Mouse (Mus musculus): Measurements from ENCODE around the gene Pcmtd2.
"Not testable (repeated sequence)": the region's sequence is repeated elsewhere in the genome, so short reads cannot be mapped to it uniquely, and the experiment has no call there.

Pcmtd2 gene

GRCm38 (mm10) chr2:181837372-181838292 is at the start of gene Pcmtd2:
Pcmtd2 (plus strand) TSS chr2:181837854.
- DNase-seq (ENCODE audit: low read depth, low spot score), result peak; percentile 89

GRCm38 (mm10) chr2:181789396-181789795 is 48.3 kb upstream of the Pcmtd2 start:
- no peak for DNase-seq (ENCODE audit: low read depth, low spot score)

- not testable (repeated sequence) for DNase-seq (ENCODE audit: low read depth, low spot score)
Observed at GRCm38 (mm10) chr2:181793186-181793585, 44.5 kb upstream of the Pcmtd2 start.

- DNase-seq (ENCODE audit: low read depth, low spot score), result no peak
Observed at GRCm38 (mm10) chr2:181795641-181796130, 42.0 kb upstream of the Pcmtd2 start.

GRCm38 (mm10) chr2:181797672-181798071 is 40.0 kb upstream of the Pcmtd2 start:
- DNase-seq (ENCODE audit: low read depth, low spot score), result no peak

GRCm38 (mm10) chr2:181829032-181829650 is 8.5 kb upstream of the Pcmtd2 start:
- no peak for DNase-seq (ENCODE audit: low read depth, low spot score)

- DNase-seq (ENCODE audit: low read depth, low spot score), result no peak
Observed at GRCm38 (mm10) chr2:181832745-181833144, 4.9 kb upstream of the Pcmtd2 start.

- no peak for DNase-seq (ENCODE audit: low read depth, low spot score)
Observed at GRCm38 (mm10) chr2:181838293-181838680, 633 bp downstream of the Pcmtd2 start.

GRCm38 (mm10) chr2:181845709-181846394 is 8.2 kb downstream of the Pcmtd2 start:
- DNase-seq (ENCODE audit: low read depth, low spot score), result no peak

- peak; percentile 98 for DNase-seq (ENCODE audit: low read depth, low spot score)
Observed at GRCm38 (mm10) chr2:181863791-181864535, 26.3 kb downstream of the Pcmtd2 start, which contains the start of gene Polr3k. Polr3k (plus strand) TSS chr2:181864337.

GRCm38 (mm10) chr2:181864536-181864860 is 26.8 kb downstream of the Pcmtd2 start:
- DNase-seq (ENCODE audit: low read depth, low spot score), result no peak

- DNase-seq (ENCODE audit: low read depth, low spot score), result peak; percentile 58
Observed at GRCm38 (mm10) chr2:181866931-181867330, 29.3 kb downstream of the Pcmtd2 start.

GRCm38 (mm10) chr2:181871039-181871438 is 33.4 kb downstream of the Pcmtd2 start:
- no peak for DNase-seq (ENCODE audit: low read depth, low spot score)

GRCm38 (mm10) chr2:181878903-181879302 is 41.2 kb downstream of the Pcmtd2 start:
- no peak for DNase-seq (ENCODE audit: low read depth, low spot score)

GRCm38 (mm10) chr2:181883022-181883749 is 45.5 kb downstream of the Pcmtd2 start:
- DNase-seq (ENCODE audit: low read depth, low spot score), result no peak

All from telencephalon, adult 2 months (tissue).